Mouse (Mus musculus): ENCODE measurements around the gene Htra3.

- TF ChIP-seq GATA1 (IDR thresholded peaks at IDR 0.05; ENCODE audit: low read length) (no peak), TAL1 (IDR thresholded peaks at IDR 0.05; ENCODE audit: low read length) (no peak)
These were observed 54.8 kb downstream of the Htra3 start for GRCm38 (mm10) chr5:35624751-35625239.
